Mouse (Mus musculus): ENCODE data around the gene Ugt1a5.
"Not testable (repeated sequence)": the region's sequence is repeated elsewhere in the genome, so short reads cannot be mapped to it uniquely, and the experiment has no call there.

Ugt1a5 gene

DNA sequence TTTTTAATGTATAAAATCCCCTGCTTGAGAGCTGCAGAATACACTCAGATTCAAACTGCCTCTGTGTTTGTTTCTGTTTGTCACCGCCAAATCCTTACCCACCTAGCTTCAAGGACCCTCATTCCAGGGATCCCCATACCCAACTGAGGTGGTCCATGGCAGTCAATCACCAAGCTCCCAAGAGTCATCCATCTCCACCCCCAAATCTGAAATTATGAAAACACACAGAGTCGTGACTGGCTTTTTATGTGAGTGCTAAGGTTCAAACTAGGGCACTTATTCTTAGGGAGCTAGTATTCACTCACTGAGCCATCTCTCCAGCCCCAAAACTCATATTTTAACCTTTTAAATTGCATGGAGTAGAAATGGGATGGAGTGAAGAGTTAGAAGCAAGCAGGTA is 59.5 kb downstream of the Ugt1a5 start:
- DNase-seq: not testable (repeated sequence)

DNA sequence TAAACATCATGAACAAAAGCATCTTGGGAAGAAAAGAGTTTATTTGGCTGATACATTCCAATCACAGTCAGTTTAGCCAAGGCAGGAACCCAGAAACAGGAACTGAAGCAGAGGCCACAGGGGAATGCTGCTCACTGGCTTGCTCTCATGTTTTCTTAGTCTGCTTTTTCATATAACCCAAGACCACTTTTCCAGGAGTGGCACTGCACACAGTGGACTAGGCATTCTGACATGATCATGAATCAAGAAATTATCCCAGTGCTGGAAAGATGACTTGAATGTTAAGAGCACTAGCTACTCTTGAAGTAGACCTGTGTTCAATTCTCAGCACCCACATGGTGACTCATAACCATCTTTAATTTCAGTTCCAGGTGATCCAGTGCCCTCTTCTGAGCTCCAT is 59.9 kb downstream of the Ugt1a5 start:
- DNase-seq: no peak

DNA sequence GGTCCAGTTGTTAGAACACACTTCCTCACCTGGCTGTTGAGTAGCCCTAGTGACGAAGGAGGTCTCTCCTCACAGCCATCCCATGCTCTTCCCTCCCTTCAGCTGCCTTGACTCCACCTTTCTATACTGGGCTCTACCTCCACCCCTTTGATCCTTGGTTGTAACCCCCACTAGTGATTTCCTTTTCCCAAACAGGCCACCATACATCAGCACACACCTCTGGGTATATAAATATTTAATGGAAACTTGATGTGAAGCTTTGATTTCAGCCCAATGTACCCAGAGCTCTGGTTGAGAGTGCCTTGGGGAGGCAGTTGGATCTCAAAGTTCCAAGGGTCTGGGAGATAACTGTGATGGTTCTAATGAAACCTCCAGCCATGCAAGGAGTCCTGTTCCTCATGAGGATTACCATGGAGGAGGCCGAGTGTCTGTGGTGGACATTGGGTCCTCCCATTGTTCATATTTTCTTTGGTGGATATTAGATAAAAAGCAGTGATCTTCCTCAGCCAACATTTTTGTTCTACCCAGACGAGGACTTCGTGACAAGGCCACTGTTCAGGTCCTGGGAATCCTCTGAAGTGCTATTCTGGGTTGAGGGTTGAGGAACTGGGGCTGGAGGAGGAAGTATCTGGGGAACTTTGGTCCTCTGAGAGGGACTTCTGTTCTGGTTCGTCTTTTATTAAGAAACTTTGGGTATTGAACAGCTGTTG is 61.0 kb downstream of the Ugt1a5 start, which contains the start of gene Mroh2a:
Mroh2a (plus strand) TSS at position 317 of the 710 bp plus-strand sequence.
- DNase-seq: no peak

DNA sequence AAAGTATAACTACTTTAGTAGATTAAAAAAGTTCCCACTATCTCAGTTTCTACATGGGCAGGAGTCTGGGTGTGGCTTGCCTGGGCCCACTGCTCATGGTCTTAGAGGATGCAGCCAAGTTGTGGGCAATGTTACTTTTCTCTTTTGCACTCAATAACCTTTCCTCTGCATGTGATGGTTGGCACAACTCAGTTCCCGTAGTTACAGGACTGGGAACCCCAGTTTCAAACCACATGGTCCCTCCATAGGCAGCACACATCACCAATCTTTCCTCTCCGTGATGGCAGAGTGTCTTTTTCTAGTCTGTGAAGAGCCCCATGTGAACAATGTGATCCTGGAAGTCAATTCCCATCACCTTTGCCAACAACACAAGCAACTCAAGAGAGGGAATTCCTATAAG is 61.7 kb downstream of the Ugt1a5 start:
- no peak for DNase-seq

DNA sequence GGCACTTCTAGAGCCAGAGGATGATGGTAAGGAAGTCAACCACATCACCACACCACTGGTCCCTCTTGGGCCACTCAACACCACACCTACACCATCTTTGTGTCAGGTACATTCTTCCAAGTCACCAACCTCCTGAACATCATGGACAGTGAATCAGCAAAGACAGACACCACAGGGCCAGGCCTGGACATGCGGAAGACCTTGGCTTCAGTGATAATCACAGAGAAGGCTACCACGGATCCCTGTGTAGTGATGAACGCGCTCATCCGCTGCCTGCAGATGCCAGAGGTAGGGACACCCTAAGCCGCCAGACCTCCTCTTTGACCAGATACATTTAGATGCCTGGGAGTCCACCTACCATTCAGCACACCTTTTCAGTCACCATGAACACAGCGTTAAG is 62.3 kb downstream of the Ugt1a5 start:
- no peak for DNase-seq

DNA sequence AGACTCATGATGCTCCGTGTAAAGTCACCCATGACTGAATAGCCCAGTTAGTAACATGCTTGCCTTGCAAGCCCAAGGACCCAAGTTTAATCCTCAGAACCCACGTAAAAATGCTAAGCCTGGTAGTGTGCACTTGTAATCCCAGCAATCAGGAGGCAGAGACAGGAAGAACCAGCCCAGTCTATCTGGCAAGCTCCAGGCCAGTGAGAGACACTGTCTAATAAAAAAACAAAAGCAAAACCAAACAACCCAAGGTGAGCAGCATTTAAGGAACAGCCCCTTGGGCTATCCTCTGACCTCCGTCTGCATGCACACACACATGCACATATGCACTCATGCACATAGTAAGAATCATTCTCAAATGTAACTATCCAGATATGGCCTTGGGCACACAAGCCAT is 63.8 kb downstream of the Ugt1a5 start:
- DNase-seq: no peak

DNA sequence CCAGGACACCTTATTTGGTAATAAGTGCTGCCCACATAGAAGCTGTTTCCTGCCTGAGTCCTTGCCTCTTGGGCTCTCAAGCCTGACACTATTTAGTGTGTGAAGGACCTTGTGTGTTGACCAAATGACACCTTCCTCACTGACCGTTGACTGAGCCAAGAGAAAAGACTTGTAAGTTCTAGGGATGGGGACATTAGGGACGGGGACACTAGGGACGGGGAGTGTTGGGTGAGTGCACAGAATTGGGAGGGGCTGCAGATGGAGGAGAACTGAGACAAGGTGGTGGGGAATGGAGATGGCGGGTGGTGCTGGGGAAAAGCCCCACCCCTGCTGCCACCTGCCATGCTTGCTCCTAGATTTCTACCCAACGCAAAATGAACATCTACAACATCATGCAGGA is 64.2 kb downstream of the Ugt1a5 start:
- no peak for DNase-seq

DNA sequence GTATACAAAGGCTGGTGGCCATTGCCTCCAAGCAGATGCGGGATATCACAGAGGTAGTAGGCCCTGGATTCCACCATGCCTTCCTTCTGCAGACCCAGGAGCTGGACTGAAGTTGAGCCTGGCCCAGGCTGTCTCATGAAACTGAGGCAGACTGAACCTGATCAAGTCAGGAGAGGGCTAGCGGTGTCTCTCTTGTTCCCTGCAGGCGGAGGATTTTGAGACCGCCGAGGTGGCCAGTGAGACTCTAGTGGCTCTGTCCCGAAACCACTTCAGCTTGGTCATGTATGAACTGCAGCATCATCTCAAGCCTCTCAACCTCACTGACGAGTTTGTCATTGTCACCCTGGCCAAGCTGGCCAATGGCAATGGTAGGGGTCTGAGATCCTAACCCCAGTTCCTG is 64.6 kb downstream of the Ugt1a5 start:
- DNase-seq: no peak

DNA sequence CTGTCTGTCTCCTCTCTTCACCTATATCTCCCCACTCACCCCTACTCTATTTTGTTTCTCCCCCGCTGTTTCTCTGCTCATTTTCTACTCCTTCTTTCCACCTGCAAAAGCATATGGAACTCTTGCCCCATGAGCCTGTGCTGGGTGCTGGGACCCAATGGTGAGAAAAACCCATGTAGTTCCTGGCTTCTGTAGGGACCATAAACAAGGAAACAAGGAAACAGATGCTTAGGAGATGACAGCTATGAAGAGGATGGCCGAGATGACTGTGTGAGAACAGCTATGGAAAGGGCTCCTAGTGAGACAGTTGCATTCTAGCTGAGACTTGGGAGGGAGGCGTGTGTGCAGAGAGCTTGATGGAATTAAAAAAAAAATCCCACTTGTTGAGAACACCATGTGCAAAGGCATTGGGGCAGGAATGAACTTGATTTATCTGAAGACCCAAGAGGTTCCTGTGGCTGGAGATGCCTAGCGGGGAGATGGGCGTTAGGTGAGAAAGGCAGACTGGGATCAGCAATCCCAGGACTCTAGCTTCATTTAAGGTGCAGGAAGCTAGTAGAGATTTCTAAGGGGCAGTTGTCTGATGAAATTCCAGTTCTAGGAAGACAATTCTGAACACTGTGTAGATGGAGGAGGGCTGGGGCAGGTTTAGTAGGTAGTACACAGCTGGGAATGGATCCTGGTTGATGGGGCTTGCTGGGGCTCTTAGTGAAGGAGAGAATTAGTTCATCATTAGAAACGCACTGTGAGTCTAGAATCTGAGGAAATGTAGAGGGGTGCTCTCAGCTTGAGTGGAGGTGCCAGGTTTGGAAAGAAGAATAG is 65.4 kb downstream of the Ugt1a5 start:
- no peak for DNase-seq

DNA sequence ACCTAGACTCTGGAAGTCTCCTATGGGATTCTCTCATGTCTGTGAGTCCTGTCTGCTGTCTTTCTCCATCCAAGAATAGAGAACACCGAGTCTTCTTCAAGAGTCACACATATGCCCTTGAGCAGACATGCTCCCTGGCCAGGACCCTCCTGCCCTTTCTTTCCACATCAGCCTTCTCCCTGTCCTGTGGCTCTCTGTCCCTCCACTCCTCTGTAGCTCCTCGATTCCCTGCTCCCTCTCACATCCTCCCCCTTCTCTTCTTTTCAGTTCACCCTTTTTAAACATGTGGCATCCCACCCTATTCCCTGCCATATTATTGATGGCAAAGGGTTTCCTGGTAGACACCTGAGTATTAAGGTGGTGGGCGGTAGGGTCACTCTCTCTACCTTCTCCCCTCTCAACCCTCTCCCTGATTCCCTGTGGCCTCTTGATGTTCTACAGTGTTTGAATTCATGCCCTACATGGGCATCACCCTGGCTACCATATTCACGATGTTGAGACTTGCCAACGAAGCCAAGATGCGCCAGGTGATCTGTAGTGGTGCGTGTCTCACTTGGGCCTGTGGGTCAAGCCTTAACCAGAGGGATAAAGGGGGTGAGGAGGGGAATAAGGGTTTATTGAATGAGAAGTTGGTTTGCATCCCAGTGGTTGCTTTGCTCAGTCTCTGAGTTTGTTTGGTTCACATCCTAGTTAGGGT is 66.1 kb downstream of the Ugt1a5 start:
- DNase-seq: no peak

DNA sequence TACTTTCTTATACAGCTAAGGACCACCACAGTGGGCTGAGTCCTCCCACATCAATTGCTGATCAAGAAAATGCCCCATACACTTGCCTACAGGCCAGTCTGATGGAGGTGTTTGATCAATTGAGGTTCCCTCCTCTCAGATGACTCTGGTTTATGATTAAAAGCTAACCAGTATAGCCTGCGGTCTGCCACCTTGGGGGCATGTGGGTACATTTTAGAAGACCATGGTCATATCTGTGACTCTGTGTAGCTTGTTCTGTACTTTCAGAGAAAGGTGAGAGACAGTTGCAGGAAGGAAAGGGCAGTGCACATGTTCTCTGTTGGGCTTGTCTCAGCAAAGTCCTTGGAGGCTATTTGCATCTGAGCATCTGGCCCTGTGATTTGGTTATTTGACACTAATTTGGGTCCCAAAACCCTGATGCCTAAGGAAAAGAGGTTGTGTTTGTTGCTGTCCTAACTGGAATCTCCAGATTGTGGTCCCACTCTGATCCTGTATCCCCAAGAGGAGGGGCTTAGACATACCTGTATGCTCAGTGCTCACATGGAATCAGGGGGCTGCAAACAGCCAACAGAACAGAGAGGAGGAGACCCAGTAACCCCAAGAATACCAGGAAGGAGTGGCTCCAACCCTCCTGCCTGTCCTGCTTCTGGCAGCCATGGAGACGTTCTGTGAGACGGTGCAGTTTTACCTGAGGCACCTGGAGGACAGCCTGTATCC is 67.0 kb downstream of the Ugt1a5 start:
- DNase-seq: no peak

DNA sequence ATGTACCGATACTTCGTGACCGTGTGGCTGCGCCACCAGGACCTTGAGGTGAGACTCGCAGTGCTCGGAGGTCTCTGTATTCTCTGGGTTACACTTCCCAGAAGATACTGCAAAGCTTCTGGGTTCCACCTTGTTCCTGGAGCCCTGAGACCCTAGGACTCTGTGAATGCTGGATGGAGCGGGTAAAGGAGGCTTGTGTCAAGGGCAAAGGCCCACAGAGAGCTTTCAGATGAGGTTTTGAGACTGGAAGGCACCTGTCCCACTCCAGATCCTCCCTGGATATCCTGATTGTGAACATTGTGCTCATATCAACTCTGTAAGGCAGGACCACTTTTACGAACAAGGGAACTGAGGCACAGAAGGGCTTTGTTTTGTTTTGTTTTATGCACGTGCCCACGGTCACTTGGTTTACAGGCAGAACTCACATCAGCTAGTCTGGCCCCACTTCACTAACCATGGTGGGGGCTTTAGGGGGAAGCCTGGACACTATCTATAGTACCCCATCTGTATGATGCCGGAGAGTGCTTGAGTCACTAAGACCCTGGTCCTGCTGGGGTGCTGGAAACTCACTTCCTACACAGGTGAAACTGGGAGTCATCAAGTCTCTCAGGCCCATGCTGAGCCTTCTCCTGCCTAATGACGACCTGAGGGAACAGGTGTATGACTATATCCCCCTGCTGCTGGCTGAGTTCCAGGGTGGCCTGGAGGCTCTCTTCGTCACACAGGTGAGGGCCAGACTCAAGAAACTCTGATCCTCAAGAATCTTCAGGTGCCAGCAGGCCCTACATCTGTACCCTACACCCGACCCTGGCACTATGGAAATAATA is 67.8 kb downstream of the Ugt1a5 start:
- DNase-seq: peak; percentile 13

DNA sequence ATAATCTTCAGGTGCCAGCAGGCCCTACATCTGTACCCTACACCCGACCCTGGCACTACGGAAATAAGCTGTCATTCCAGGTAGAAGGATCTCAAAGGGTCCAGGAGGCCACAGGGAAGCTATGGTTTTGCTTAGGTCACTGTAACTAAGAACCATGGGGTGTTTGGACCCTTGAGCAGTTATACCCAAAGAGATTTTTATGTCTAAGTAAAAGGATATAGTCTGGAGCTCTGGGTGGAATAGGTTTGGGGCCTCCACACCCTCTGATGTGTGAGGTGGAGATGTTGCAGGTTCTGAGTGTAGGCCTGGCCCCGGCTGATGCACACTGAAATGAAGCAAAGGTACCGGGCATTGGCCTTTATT is 68.4 kb downstream of the Ugt1a5 start:
- DNase-seq: no peak

DNA sequence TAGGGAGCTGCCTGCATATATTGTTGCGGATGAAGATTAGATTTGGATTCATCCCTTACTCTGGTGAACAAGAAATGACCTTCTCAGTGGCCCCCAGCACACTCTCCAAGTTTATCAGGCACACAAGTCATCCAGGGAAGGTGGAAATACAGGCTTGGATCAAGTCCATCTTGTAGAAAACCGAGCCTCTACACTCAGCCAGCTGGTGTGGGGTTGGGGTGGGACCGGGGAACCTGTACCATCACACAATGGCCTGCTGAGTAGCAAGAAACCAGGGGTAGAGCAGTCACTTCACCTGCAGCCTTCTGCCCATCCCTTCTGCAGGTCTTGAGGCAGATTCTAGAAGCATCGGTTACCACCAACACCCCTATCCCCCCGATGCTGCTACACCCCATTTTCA is 68.8 kb downstream of the Ugt1a5 start:
- DNase-seq: no peak

DNA sequence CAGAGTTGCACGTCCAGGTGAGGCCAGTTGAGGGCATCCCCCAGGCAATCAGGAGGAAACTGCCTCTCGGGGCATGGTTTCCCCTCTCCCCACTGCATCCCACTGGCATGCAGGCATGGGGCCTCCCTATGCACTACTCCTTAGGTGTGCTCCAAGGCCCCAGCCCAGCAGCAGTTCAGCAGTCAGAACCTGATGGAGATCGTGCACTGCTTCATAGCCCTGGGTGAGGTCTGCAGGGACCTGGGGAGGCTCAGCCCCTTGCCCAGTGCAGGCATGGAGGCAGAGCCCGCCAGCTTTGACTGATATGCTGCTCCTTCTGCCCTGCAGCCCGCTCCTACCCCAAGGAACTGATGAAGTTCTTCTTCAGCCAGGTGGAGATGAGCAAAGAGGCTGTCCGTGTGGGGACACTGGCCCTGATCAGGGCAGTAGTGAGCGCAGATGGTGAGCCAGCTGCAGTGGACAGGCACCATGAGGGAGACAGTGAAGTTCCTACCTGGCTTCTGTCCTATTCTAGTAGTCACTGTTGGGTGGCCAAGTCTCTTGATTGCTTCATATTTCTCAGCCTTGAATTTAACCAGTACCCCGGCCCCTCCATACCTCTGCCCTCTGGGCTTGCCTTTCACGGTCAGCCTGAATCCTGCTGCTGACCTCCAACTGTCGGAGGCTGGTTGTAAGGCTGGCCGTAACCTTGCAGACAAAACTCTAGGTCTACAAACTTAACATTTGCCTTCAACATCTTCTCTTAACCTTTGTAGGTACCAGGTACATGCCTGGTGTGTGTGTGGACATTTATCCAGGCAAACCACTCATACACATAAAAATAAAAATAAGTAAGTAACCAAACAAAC is 69.5 kb downstream of the Ugt1a5 start:
- no peak for DNase-seq

DNA sequence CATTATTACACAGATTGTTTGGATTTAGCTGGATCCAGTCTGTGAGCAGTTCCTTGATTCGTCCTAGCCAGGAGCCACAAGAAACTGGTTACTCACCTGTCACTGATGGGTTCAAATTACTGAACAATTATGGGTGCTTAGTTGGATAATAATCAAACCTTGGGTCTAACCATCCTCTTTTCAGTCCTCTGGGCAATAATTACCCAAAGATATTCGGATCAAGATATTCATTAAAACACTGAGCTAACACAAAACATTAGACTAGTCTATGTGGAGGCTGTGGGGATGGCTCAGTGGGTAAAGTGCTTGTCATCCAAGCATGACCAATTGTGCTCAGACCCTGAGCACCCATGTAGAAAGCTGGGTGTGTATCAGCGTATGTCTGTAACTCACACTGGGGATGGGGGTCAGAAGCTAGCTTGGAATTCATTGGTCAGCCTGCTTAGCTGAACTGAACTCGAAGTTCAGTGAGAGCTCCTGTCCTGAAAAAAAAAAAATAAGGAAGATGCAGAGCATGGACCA is 70.1 kb downstream of the Ugt1a5 start:
- no peak for DNase-seq

DNA sequence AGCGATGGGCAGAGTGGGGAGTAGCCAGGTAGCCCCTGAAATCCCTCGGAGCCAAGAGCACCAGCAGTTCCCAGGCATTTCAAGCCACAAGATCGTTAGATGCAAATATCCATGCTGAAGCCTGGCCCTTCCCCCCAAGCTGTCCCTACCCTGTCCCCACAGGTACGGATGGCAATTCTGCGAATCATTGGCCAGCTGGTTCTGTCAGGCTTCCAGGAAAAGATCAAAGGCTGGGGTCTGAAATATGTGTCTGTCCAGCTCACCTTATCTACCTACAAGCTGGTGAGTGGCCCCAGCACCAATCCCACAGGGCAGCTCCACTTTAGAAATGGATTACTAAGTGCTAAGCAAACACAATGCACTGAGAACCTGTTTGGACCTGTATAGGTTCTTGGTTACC is 71.5 kb downstream of the Ugt1a5 start:
- DNase-seq: no peak

DNA sequence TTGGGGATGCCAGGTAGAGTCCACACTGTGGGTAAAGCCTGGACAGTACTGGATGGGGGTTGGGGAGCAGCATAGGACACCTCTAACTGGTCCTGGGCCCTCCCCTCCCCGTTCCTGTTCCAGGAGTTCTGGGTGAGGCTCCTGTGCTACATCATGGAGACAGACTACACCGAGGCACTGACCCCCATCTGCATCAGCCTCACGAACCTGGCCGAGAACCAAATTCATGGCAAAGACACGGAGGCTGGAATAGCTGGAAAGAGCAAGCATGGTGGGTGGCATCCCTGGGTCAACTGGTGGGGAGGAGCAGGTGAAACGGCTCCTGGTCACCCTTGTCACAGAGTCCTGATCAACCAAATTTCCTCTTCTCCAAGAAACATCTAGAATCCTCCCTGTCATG is 73.0 kb downstream of the Ugt1a5 start:
- no peak for DNase-seq

DNA sequence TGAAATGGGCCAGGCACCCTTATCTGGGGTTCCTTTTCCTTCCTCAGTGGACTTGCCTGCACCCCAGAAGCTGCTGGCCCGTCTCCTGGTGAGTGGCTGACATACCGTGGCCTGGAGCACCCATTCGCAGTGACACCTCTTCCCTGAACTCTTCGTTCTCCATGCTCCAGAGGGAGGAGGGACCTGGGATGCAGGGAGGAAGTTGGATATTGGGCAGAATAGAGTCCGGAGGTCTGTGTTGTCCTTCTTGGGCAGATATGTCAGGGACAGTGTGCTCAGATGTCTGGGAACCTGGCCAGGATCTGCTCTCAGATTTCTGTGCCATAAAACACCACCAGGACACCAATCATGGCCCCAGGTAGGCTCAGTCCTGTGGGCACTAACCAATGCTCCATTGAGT is 74.3 kb downstream of the Ugt1a5 start:
- no peak for DNase-seq

DNA sequence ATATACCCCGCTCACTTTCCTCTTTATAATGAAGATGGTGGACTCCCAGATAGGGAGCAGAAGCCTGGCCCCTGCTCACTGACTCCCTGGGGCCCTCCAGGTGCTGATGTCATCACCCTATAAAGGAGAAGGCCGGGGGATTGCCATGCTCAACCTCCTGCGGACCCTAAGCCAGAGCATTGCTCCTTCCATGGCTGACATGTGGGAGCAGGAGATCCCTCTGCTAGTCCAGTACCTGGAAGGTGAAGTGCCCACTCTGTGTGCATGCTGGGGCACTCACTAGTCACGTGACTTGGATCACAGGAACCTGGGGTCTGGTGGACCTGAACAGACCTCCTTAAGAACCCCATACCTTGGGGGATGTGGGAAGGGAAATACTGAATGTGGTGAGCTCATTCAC is 74.8 kb downstream of the Ugt1a5 start:
- no peak for DNase-seq

DNA sequence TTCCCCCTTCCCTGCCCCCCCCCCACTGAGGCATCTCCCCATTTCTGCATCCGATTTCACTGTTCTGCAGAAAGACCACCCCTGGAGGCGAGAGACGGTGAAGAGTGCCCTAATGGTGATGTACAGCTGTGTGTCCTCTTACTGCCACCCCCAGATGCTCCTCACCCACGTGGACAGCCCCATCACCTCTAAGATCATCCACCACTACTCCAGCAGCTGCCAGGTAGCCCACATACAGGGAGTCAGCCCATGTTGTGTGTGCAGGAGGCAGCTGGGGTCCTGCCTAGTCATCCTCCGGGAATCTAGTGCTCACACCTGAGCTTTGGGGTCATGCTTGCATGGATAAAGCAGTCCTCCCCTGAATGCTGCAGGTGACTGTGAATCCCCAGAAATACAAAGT is 78.0 kb downstream of the Ugt1a5 start:
- DNase-seq: no peak
